Mouse (Mus musculus): ENCODE measurements around the gene Col6a1.

Gene Col6a1

GRCm38 (mm10) chr10:76724231-76724736 lies 1.7 kb downstream of the Col6a1 start:
- no peak for DNase-seq (ENCODE audit: low read depth, low spot score)

GRCm38 (mm10) chr10:76722751-76723450 lies 3.1 kb downstream of the Col6a1 start:
- DNase-seq (ENCODE audit: low read depth, low spot score) = no peak

GRCm38 (mm10) chr10:76721746-76722145 lies 4.2 kb downstream of the Col6a1 start:
- DNase-seq (ENCODE audit: low read depth, low spot score) = no peak

- no peak for DNase-seq (ENCODE audit: low read depth, low spot score)
Measured at GRCm38 (mm10) chr10:76721216-76721615, 4.8 kb downstream of the Col6a1 start.

GRCm38 (mm10) chr10:76717631-76718030 lies 8.3 kb downstream of the Col6a1 start:
- no peak for DNase-seq (ENCODE audit: low read depth, low spot score)

GRCm38 (mm10) chr10:76717026-76717425 lies 8.9 kb downstream of the Col6a1 start:
- no peak for DNase-seq (ENCODE audit: low read depth, low spot score)

GRCm38 (mm10) chr10:76714303-76714702 lies 11.7 kb downstream of the Col6a1 start:
- no peak for DNase-seq (ENCODE audit: low read depth, low spot score)

GRCm38 (mm10) chr10:76712500-76712899 lies 13.5 kb downstream of the Col6a1 start:
- no peak for DNase-seq (ENCODE audit: low read depth, low spot score)

- no peak for DNase-seq (ENCODE audit: low read depth, low spot score)
Measured at GRCm38 (mm10) chr10:76711331-76711730, 14.6 kb downstream of the Col6a1 start.

GRCm38 (mm10) chr10:76708465-76708864 lies 17.5 kb downstream of the Col6a1 start:
- no peak for DNase-seq (ENCODE audit: low read depth, low spot score)

GRCm38 (mm10) chr10:76707584-76707983 lies 18.4 kb downstream of the Col6a1 start:
- no peak for DNase-seq (ENCODE audit: low read depth, low spot score)

GRCm38 (mm10) chr10:76707001-76707400 lies 19.0 kb downstream of the Col6a1 start:
- DNase-seq (ENCODE audit: low read depth, low spot score) = no peak

GRCm38 (mm10) chr10:76704358-76704757 lies 21.6 kb downstream of the Col6a1 start:
- DNase-seq (ENCODE audit: low read depth, low spot score) = no peak

GRCm38 (mm10) chr10:76701446-76701845 lies 24.5 kb downstream of the Col6a1 start:
- no peak for DNase-seq (ENCODE audit: low read depth, low spot score)

GRCm38 (mm10) chr10:76699816-76700215 lies 26.2 kb downstream of the Col6a1 start:
- DNase-seq (ENCODE audit: low read depth, low spot score) = no peak

- DNase-seq (ENCODE audit: low read depth, low spot score) = no peak
Measured at GRCm38 (mm10) chr10:76695283-76695885, 30.6 kb downstream of the Col6a1 start.

- no peak for DNase-seq (ENCODE audit: low read depth, low spot score)
Measured at GRCm38 (mm10) chr10:76694765-76695164, 31.2 kb downstream of the Col6a1 start.

GRCm38 (mm10) chr10:76693446-76693845 lies 32.5 kb downstream of the Col6a1 start:
- DNase-seq (ENCODE audit: low read depth, low spot score) = no peak

- DNase-seq (ENCODE audit: low read depth, low spot score) = no peak
Measured at GRCm38 (mm10) chr10:76685451-76686017, 40.4 kb downstream of the Col6a1 start.

- DNase-seq (ENCODE audit: low read depth, low spot score) = no peak
Measured at GRCm38 (mm10) chr10:76683977-76684376, 42.0 kb downstream of the Col6a1 start.

- no peak for DNase-seq (ENCODE audit: low read depth, low spot score)
Measured at GRCm38 (mm10) chr10:76683461-76683860, 42.5 kb downstream of the Col6a1 start.

GRCm38 (mm10) chr10:76681882-76682281 lies 44.1 kb downstream of the Col6a1 start:
- DNase-seq (ENCODE audit: low read depth, low spot score) = no peak
